Mouse (Mus musculus): Measurements from ENCODE around the gene Tmem200b. TPM values are rescaled to one million over a fixed set of nuclear protein-coding genes. Genes with fewer than 3 reads are reported as not detected.

Gene Tmem200b
- polyA plus RNA-seq, 1 experiment, result 2.3 TPM

- Histone ChIP-seq H3K36me3 (ENCODE audit: control insufficient read depth, insufficient read depth) (no peaks in the 10 kb centered on the region), H3ac (ENCODE audit: control insufficient read depth, insufficient read length, low read depth) (no peak overlapping the region), H3K79me3 (ENCODE audit: low read depth) (no peaks in the 10 kb centered on the region)
These were observed 19.3 kb downstream of the Tmem200b start for GRCm38 (mm10) chr4:131940846-131941245.

GRCm38 (mm10) chr4:131947848-131948247, 26.3 kb downstream of the Tmem200b start:
- no peak overlapping the region for H3K4me3 ChIP-seq (ENCODE audit: insufficient read depth, poor library complexity, severe bottlenecking)
- H3ac ChIP-seq (ENCODE audit: control insufficient read depth, insufficient read length, low read depth), result no peak overlapping the region
- no peaks in the 10 kb centered on the region for H3K79me3 ChIP-seq (ENCODE audit: low read depth)
- H3K27me3 ChIP-seq (ENCODE audit: control insufficient read depth, insufficient read depth, insufficient read length), result no peaks in the 10 kb centered on the region
- no peaks in the 10 kb centered on the region for H3K79me2 ChIP-seq (ENCODE audit: control insufficient read depth, insufficient read depth)
- H3K36me3 ChIP-seq (ENCODE audit: control insufficient read depth, insufficient read depth), result peaks cover 10% of the 10 kb centered on the region
- TF ChIP-seq CEBPB (IDR thresholded peaks at IDR 0.05; ENCODE audit: low read depth) (no peak), CTCF (IDR thresholded peaks at IDR 0.05; ENCODE audit: control insufficient read depth, insufficient read depth, insufficient read length) (no peak), FOSL1 (IDR thresholded peaks at IDR 0.05; ENCODE audit: insufficient read depth, low read length, poor library complexity, severe bottlenecking) (no peak), MYOD1 (IDR thresholded peaks at IDR 0.05; ENCODE audit: control insufficient read depth, insufficient read length, low read depth) (no peak)

More at GRCm38 (mm10) chr4:131940846-131941245, 19.3 kb downstream of the Tmem200b start:
- no peaks in the 10 kb centered on the region for H3K27me3 ChIP-seq (ENCODE audit: control insufficient read depth, insufficient read depth, insufficient read length)
- no peak for TF ChIP-seq MAX (IDR thresholded peaks at IDR 0.05)
- H3K79me2 ChIP-seq (ENCODE audit: control insufficient read depth, insufficient read depth), result no peaks in the 10 kb centered on the region
- no peak overlapping the region for H3K4me3 ChIP-seq (ENCODE audit: insufficient read depth, poor library complexity, severe bottlenecking)

DNA sequence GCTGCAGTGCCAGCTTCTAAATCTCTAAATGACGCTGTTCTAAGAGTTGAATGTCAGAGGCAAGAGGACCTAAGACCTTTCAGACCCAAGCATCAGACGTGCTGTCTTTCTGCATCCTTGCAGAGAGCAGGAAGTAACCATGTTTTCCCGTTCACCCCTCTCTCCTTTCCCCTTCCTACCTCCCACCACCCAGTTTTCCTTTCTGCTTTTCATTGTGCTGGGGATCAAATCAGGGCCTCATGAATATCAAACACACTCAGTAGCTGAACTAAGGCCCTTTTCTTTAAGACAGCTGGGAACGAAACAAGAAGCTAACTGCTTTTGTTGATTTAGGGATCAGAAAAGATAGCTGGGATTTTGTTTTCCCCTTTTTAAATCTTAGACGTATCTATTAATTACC, 28.3 kb downstream of the Tmem200b start:
- Histone ChIP-seq H3K4me3 (ENCODE audit: insufficient read depth, poor library complexity, severe bottlenecking) (no peak overlapping the region), H3K79me2 (ENCODE audit: control insufficient read depth, insufficient read depth) (no peaks in the 10 kb centered on the region), H3K36me3 (ENCODE audit: control insufficient read depth, insufficient read depth) (peaks cover 10% of the 10 kb centered on the region), H3ac (ENCODE audit: control insufficient read depth, insufficient read length, low read depth) (no peak overlapping the region), H3K79me3 (ENCODE audit: low read depth) (no peaks in the 10 kb centered on the region), H3K27me3 (ENCODE audit: control insufficient read depth, insufficient read depth, insufficient read length) (no peaks in the 10 kb centered on the region)
- TF ChIP-seq CTCF (IDR thresholded peaks at IDR 0.05; ENCODE audit: control insufficient read depth, insufficient read depth, insufficient read length), result no peak

GRCm38 (mm10) chr4:131950657-131951056, 29.1 kb downstream of the Tmem200b start:
- Histone ChIP-seq H3ac (ENCODE audit: control insufficient read depth, insufficient read length, low read depth) (no peak overlapping the region), H3K79me3 (ENCODE audit: low read depth) (no peaks in the 10 kb centered on the region), H3K4me3 (ENCODE audit: insufficient read depth, poor library complexity, severe bottlenecking) (no peak overlapping the region), H3K36me3 (ENCODE audit: control insufficient read depth, insufficient read depth) (peaks cover 10% of the 10 kb centered on the region), H3K27me3 (ENCODE audit: control insufficient read depth, insufficient read depth, insufficient read length) (no peaks in the 10 kb centered on the region), H3K79me2 (ENCODE audit: control insufficient read depth, insufficient read depth) (no peaks in the 10 kb centered on the region)
- TF ChIP-seq MAX (IDR thresholded peaks at IDR 0.05) (no peak), CTCF (IDR thresholded peaks at IDR 0.05; ENCODE audit: control insufficient read depth, insufficient read depth, insufficient read length) (no peak), USF1 (IDR thresholded peaks at IDR 0.05; ENCODE audit: low read depth) (no peak), MYOD1 (IDR thresholded peaks at IDR 0.05; ENCODE audit: control insufficient read depth, insufficient read length, low read depth) (no peak), MYOG (IDR thresholded peaks at IDR 0.05; ENCODE audit: control insufficient read depth, extremely low read depth, insufficient read length) (no peak), CEBPB (IDR thresholded peaks at IDR 0.05; ENCODE audit: low read depth) (no peak), FOSL1 (IDR thresholded peaks at IDR 0.05; ENCODE audit: insufficient read depth, low read length, poor library complexity, severe bottlenecking) (no peak)

- Histone ChIP-seq H3K79me3 (ENCODE audit: low read depth) (no peaks in the 10 kb centered on the region), H3K27me3 (ENCODE audit: control insufficient read depth, insufficient read depth, insufficient read length) (no peaks in the 10 kb centered on the region), H3K79me2 (ENCODE audit: control insufficient read depth, insufficient read depth) (no peaks in the 10 kb centered on the region), H3ac (ENCODE audit: control insufficient read depth, insufficient read length, low read depth) (no peak overlapping the region), H3K4me3 (ENCODE audit: insufficient read depth, poor library complexity, severe bottlenecking) (no peak overlapping the region), H3K36me3 (ENCODE audit: control insufficient read depth, insufficient read depth) (no peaks in the 10 kb centered on the region)
- TF ChIP-seq CTCF (IDR thresholded peaks at IDR 0.05; ENCODE audit: control insufficient read depth, insufficient read depth, insufficient read length) (no peak), USF1 (IDR thresholded peaks at IDR 0.05; ENCODE audit: low read depth) (no peak), MYOD1 (IDR thresholded peaks at IDR 0.05; ENCODE audit: control insufficient read depth, insufficient read length, low read depth) (no peak), MAX (IDR thresholded peaks at IDR 0.05) (no peak), CEBPB (IDR thresholded peaks at IDR 0.05; ENCODE audit: low read depth) (no peak), MYOG (IDR thresholded peaks at IDR 0.05; ENCODE audit: control insufficient read depth, extremely low read depth, insufficient read length) (no peak), FOSL1 (IDR thresholded peaks at IDR 0.05; ENCODE audit: insufficient read depth, low read length, poor library complexity, severe bottlenecking) (no peak)
These were observed 35.6 kb downstream of the Tmem200b start for GRCm38 (mm10) chr4:131957161-131957560.

DNA sequence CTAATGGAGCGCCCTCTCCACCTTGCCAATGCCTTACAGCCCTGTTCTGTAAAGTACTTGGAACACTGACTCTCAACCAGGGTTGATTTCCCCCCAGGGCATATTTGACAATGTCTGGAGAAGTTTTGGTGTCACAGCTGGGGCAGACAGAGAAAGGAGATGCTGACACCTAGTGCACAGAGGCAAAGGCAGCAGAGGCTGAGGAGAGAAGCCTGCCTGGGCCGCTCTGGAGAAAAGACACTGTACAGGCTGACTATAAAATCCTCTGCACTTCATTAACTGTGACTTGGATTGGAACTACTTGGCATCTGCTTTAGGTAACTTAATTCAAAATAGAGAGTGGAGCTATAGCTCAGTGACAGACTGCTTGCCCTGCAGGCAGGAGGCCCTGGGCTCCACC, 47.3 kb downstream of the Tmem200b start:
- no peak for TF ChIP-seq MYOD1 (IDR thresholded peaks at IDR 0.05; ENCODE audit: control insufficient read depth, insufficient read length, low read depth)
- TF ChIP-seq USF1 (IDR thresholded peaks at IDR 0.05; ENCODE audit: low read depth), result no peak
- TF ChIP-seq FOSL1 (IDR thresholded peaks at IDR 0.05; ENCODE audit: insufficient read depth, low read length, poor library complexity, severe bottlenecking), result no peak
- no peak for TF ChIP-seq CEBPB (IDR thresholded peaks at IDR 0.05; ENCODE audit: low read depth)
- no peak for TF ChIP-seq MYOG (IDR thresholded peaks at IDR 0.05; ENCODE audit: control insufficient read depth, extremely low read depth, insufficient read length)
- no peak for TF ChIP-seq MAX (IDR thresholded peaks at IDR 0.05)
- H3K79me2 ChIP-seq (ENCODE audit: control insufficient read depth, insufficient read depth), result no peaks in the 10 kb centered on the region
- peaks cover 10% of the 10 kb centered on the region for H3K36me3 ChIP-seq (ENCODE audit: control insufficient read depth, insufficient read depth)
- H3K4me3 ChIP-seq (ENCODE audit: insufficient read depth, poor library complexity, severe bottlenecking), result no peak overlapping the region
- no peak overlapping the region for H3ac ChIP-seq (ENCODE audit: control insufficient read depth, insufficient read length, low read depth)
- H3K79me3 ChIP-seq (ENCODE audit: low read depth), result no peaks in the 10 kb centered on the region
- H3K27me3 ChIP-seq (ENCODE audit: control insufficient read depth, insufficient read depth, insufficient read length), result no peaks in the 10 kb centered on the region
